Comparison of ENCODE assay signal across 11 mouse cellular contexts in the genomic region with DNA sequence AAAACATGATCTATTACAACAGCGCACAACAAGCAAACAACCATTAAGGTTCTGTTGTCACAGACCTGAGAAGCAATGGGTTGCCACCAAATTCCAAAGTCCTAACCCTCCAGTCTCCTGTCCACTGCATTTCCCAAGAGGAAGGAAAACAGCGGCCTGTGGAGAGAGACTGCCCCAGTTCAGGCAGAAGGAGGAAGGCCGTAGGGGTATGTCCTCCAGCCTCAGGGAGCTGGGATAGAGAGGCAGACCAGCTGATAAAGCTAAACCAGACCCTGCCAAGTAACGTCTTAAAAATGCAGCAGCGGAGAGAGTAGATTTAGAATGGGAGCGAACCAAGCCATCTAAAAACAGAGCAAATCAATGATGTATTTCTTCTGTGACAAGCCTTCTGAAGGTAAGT. TPM values are rescaled to one million over a fixed set of nuclear protein-coding genes. Genes with fewer than 3 reads are reported as not detected.
A peak's percentile ranks its signal among the peaks of the same experiment; 100 is the strongest.
DNase-seq lines count a peak whose midpoint lies in the region; ATAC-seq and TF ChIP-seq lines count a peak whose summit lies in the region.
"Had no signal": no experiment of that assay in that cellular context is flagged by ENCODE, and none has a peak within 500 bp of the region (broad histone marks: within the 10 kb centered on the region; RNA-seq: fewer than 3 reads in every experiment).

No protein-coding gene starts in this region.

- WGBS in embryonic facial prominence, embryonic 13.5 days, result 71% methylated on average over 6 of the region's 6 CpGs
- WGBS in heart, embryonic 14.5 days, result 49% methylated on average over 6 of the region's 6 CpGs
- WGBS in liver, embryonic 12.5 days (ENCODE audit: insufficient replicate concordance), result 55% methylated on average over 6 of the region's 6 CpGs
- WGBS in cerebellum, adult 2 months, result 88% methylated on average over 6 of the region's 6 CpGs

- H3K27me3 ChIP-seq in embryonic facial prominence, embryonic 13.5 days, result no peaks in the 10 kb centered on the region
- H3K27me3 ChIP-seq in heart, embryonic 14.5 days (ENCODE audit: control insufficient read depth, insufficient read depth, low read length), result no peaks in the 10 kb centered on the region
- H3K27me3 ChIP-seq in liver, embryonic 12.5 days (replicated peaks), result peaks cover 4% of the 10 kb centered on the region
- H3K27me3 ChIP-seq in cerebellum, adult 2 months (ENCODE audit: control insufficient read depth, insufficient read depth, low read length), result no peaks in the 10 kb centered on the region
- H3K27me3 ChIP-seq: neural tube, embryonic 13.5 days had no signal

- H3K36me3 ChIP-seq in embryonic facial prominence, embryonic 13.5 days, result no peaks in the 10 kb centered on the region
- no peaks in the 10 kb centered on the region for H3K36me3 ChIP-seq in heart, embryonic 14.5 days (ENCODE audit: control insufficient read depth, insufficient read depth, low read length)
- no peaks in the 10 kb centered on the region for H3K36me3 ChIP-seq in liver, embryonic 12.5 days
- H3K36me3 ChIP-seq: neural tube, embryonic 13.5 days had no signal

- no peak for DNase-seq in layer of hippocampus, adult 2 months (ENCODE audit: low spot score in 2 of 2)
- no peak for DNase-seq in layer of hippocampus, adult 9-11 months
- no peak for DNase-seq in cerebellum, adult 2 months
- DNase-seq in c-Kit-positive CD71-positive TER-119-positive erythroid progenitor cells, embryonic 14.5 days (ENCODE audit: low spot score), result no peak
- DNase-seq: left cerebral cortex, postnatal 4 days had no signal

- no peaks in the 10 kb centered on the region for H3K9me3 ChIP-seq in embryonic facial prominence, embryonic 13.5 days
- no peaks in the 10 kb centered on the region for H3K9me3 ChIP-seq in heart, embryonic 14.5 days (ENCODE audit: control insufficient read depth, low read length)
- no peaks in the 10 kb centered on the region for H3K9me3 ChIP-seq in liver, embryonic 12.5 days (replicated peaks)
- H3K9me3 ChIP-seq: neural tube, embryonic 13.5 days had no signal

- no peak for TF ChIP-seq POLR2A in cerebellum, adult 2 months (IDR thresholded peaks at IDR 0.05; ENCODE audit: borderline replicate concordance, insufficient read depth, low read length)

- no peak for ATAC-seq in embryonic facial prominence, embryonic 13.5 days (ENCODE audit: insufficient number of reproducible peaks, insufficient read depth, low FRiP score, low TSS enrichment, low read depth)
- no peak for ATAC-seq in heart, embryonic 14.5 days (ENCODE audit: insufficient number of reproducible peaks, insufficient read depth, low FRiP score, low read depth)
- no peak for ATAC-seq in liver, embryonic 12.5 days

- no peak overlapping the region for H3K4me2 ChIP-seq in embryonic facial prominence, embryonic 13.5 days
- H3K4me2 ChIP-seq in heart, embryonic 14.5 days (ENCODE audit: low read length), result no peak overlapping the region
- no peak overlapping the region for H3K4me2 ChIP-seq in liver, embryonic 12.5 days
- H3K4me2 ChIP-seq: midbrain, embryonic 11.5 days; neural tube, embryonic 13.5 days had no signal

- no peak overlapping the region for H3K4me3 ChIP-seq in layer of hippocampus, adult 2 months
- no peak overlapping the region for H3K4me3 ChIP-seq in embryonic facial prominence, embryonic 13.5 days
- H3K4me3 ChIP-seq in heart, embryonic 14.5 days (ENCODE audit: control insufficient read depth in 1 of 2, insufficient read depth in 1 of 2, low read depth in 1 of 2, low read length in 2 of 2), result no peak overlapping the region
- no peak overlapping the region for H3K4me3 ChIP-seq in liver, embryonic 12.5 days
- no peak overlapping the region for H3K4me3 ChIP-seq in cerebellum, adult 2 months (replicated peaks; ENCODE audit: insufficient read depth, low read depth, low read length)
- H3K4me3 ChIP-seq: neural tube, embryonic 13.5 days had no signal

- H3K9ac ChIP-seq in embryonic facial prominence, embryonic 13.5 days, result no peak overlapping the region
- H3K9ac ChIP-seq in heart, embryonic 14.5 days (ENCODE audit: low read length), result no peak overlapping the region
- H3K9ac ChIP-seq in liver, embryonic 12.5 days, result no peak overlapping the region
- H3K9ac ChIP-seq: neural tube, embryonic 13.5 days had no signal

- peak overlapping the region; percentile 49; the same call in 1 of the 2 replicates for H3K27ac ChIP-seq in layer of hippocampus, adult 2 months
- H3K27ac ChIP-seq in embryonic facial prominence, embryonic 13.5 days, result peak overlapping the region; percentile 62
- H3K27ac ChIP-seq in heart, embryonic 14.5 days (replicated peaks in 1 of 2; ENCODE audit: control insufficient read depth in 1 of 2, insufficient read depth in 1 of 2, low read depth in 2 of 2, low read length in 2 of 2), result peak overlapping the region; percentile 79 to 93
- H3K27ac ChIP-seq in liver, embryonic 12.5 days, result peak overlapping the region; percentile 56
- H3K27ac ChIP-seq in cerebellum, adult 2 months (ENCODE audit: insufficient read depth, low read length), result no peak overlapping the region

- no peak for TF ChIP-seq CTCF in layer of hippocampus, adult 2 months (conservative IDR thresholded peaks at IDR 0.05)
- no peak for TF ChIP-seq CTCF in cerebellum, adult 2 months (IDR thresholded peaks at IDR 0.05; ENCODE audit: borderline replicate concordance, insufficient read depth, low read depth, low read length)

- H3K4me1 ChIP-seq in embryonic facial prominence, embryonic 13.5 days, result peaks cover 46% of the 10 kb centered on the region
- H3K4me1 ChIP-seq in heart, embryonic 14.5 days (ENCODE audit: control insufficient read depth in 2 of 2, insufficient read depth in 2 of 2, low read length in 2 of 2), result peaks cover 34 to 49% of the 10 kb centered on the region in 2 experiments
- 0 out of 2 replicates have a peak, but pooled peaks cover 5% of the 10 kb centered on the region for H3K4me1 ChIP-seq in liver, embryonic 12.5 days
- no peaks in the 10 kb centered on the region for H3K4me1 ChIP-seq in cerebellum, adult 2 months (ENCODE audit: control insufficient read depth, insufficient read depth, low read length)

RNA-seq across cellular contexts. Expression of gene Sowahb, which starts 44.8 kb away (rescaled TPM):
- 1 to 10 TPM; 2.0 to 2.2 TPM for total RNA-seq in layer of hippocampus, adult 2 months (2021)
- 0.59 and 1.3 TPM in 2 replicates for polyA plus RNA-seq in embryonic facial prominence, embryonic 13.5 days (2015; fragmentation: Nextera tagmentation; extraction: Ambion mirVana)
- 0.11 TPM in 1 of 2 replicates, not detected in the other for polyA plus RNA-seq in heart, embryonic 14.5 days (2014; fragmentation: Nextera tagmentation; extraction: Ambion mirVana)
- polyA plus RNA-seq in liver, embryonic 12.5 days (2016; fragmentation: Nextera tagmentation; extraction: Ambion mirVana), result 0.36 and 0.50 TPM in 2 replicates
- polyA plus RNA-seq in cerebellum, adult 2 months (2012; rRNA removed), result 17.0 and 19.1 TPM in 2 replicates
- total RNA-seq: heart, postnatal 14 days had no signal
- polyA plus RNA-seq: neural tube, embryonic 13.5 days had no signal
